Mouse (Mus musculus): ENCODE results near the gene Gm10382. TPM values are rescaled to one million over a fixed set of nuclear protein-coding genes. Genes with fewer than 3 reads are reported as not detected.
A peak's percentile ranks its signal among the peaks of the same experiment; 100 is the strongest.
"Not testable (repeated sequence)": the region's sequence is repeated elsewhere in the genome, so short reads cannot be mapped to it uniquely, and the experiment has no call there.

The Gm10382 gene
- polyA plus RNA-seq, 1 experiment, result not detected

GRCm38 (mm10) chr5:125407020-125407830 is 18.1 kb downstream of the Gm10382 start:
- Histone ChIP-seq H3K4me1 (ENCODE audit: control insufficient read depth, insufficient read depth, low read length) (peaks cover 20% of the 10 kb centered on the region), H3K4me3 (ENCODE audit: insufficient read depth, low read depth, low read length) (peak overlapping the region; percentile 60), H3K27ac (ENCODE audit: insufficient read depth, low read depth, low read length) (no peak overlapping the region)
- TF ChIP-seq POLR2A (IDR thresholded peaks at IDR 0.05; ENCODE audit: insufficient read depth, low read depth, low read length) (no peak), CTCF (IDR thresholded peaks at IDR 0.05; ENCODE audit: insufficient read depth, low read depth, low read length) (no peak)
- 57% methylated on average over 13 of the region's 13 CpGs for WGBS

- no peak overlapping the region for H3K27ac ChIP-seq (ENCODE audit: insufficient read depth, low read depth, low read length)
- TF ChIP-seq POLR2A (IDR thresholded peaks at IDR 0.05; ENCODE audit: insufficient read depth, low read depth, low read length) (no peak), CTCF (IDR thresholded peaks at IDR 0.05; ENCODE audit: insufficient read depth, low read depth, low read length) (no peak)
- peaks cover 20% of the 10 kb centered on the region for H3K4me1 ChIP-seq (ENCODE audit: control insufficient read depth, insufficient read depth, low read length)
- no peak overlapping the region for H3K4me3 ChIP-seq (ENCODE audit: insufficient read depth, low read depth, low read length)
- 83% methylated on average over 14 of the region's 14 CpGs for WGBS
These were observed 18.9 kb downstream of the Gm10382 start for GRCm38 (mm10) chr5:125407910-125408575.

- Histone ChIP-seq H3K4me1 (ENCODE audit: control insufficient read depth, insufficient read depth, low read length) (peaks cover 20% of the 10 kb centered on the region), H3K4me3 (ENCODE audit: insufficient read depth, low read depth, low read length) (no peak overlapping the region), H3K27ac (ENCODE audit: insufficient read depth, low read depth, low read length) (peak overlapping the region; percentile 41; the same call in 1 of the 2 replicates)
- 9% methylated on average over 13 of the region's 13 CpGs for WGBS
- no peak for TF ChIP-seq CTCF (IDR thresholded peaks at IDR 0.05; ENCODE audit: insufficient read depth, low read depth, low read length)
- no peak for TF ChIP-seq POLR2A (IDR thresholded peaks at IDR 0.05; ENCODE audit: insufficient read depth, low read depth, low read length)
These were observed 19.7 kb downstream of the Gm10382 start for GRCm38 (mm10) chr5:125408842-125409241.

GRCm38 (mm10) chr5:125409348-125410090 is 20.4 kb downstream of the Gm10382 start:
- Histone ChIP-seq H3K4me1 (ENCODE audit: control insufficient read depth, insufficient read depth, low read length) (peaks cover 19% of the 10 kb centered on the region), H3K27ac (ENCODE audit: insufficient read depth, low read depth, low read length) (peak overlapping the region; percentile 41; the same call in 1 of the 2 replicates), H3K4me3 (ENCODE audit: insufficient read depth, low read depth, low read length) (no peak overlapping the region)
- 30% methylated on average over 20 of the region's 20 CpGs for WGBS
- TF ChIP-seq CTCF (IDR thresholded peaks at IDR 0.05; ENCODE audit: insufficient read depth, low read depth, low read length) (no peak), POLR2A (IDR thresholded peaks at IDR 0.05; ENCODE audit: insufficient read depth, low read depth, low read length) (no peak)

- WGBS, result 59% methylated on average over 5 of the region's 5 CpGs
- TF ChIP-seq POLR2A (IDR thresholded peaks at IDR 0.05; ENCODE audit: insufficient read depth, low read depth, low read length), result no peak
- TF ChIP-seq CTCF (IDR thresholded peaks at IDR 0.05; ENCODE audit: insufficient read depth, low read depth, low read length), result no peak
- H3K27ac ChIP-seq (ENCODE audit: insufficient read depth, low read depth, low read length), result no peak overlapping the region
- no peak overlapping the region for H3K4me3 ChIP-seq (ENCODE audit: insufficient read depth, low read depth, low read length)
- H3K4me1 ChIP-seq (ENCODE audit: control insufficient read depth, insufficient read depth, low read length), result peaks cover 8% of the 10 kb centered on the region
These were observed 22.9 kb downstream of the Gm10382 start for GRCm38 (mm10) chr5:125411972-125412530.

- H3K4me1 ChIP-seq (ENCODE audit: control insufficient read depth, insufficient read depth, low read length); H3K27ac ChIP-seq (ENCODE audit: insufficient read depth, low read depth, low read length); H3K4me3 ChIP-seq (ENCODE audit: insufficient read depth, low read depth, low read length): not testable (repeated sequence)
- WGBS, result 87% methylated on average over 8 of the region's 8 CpGs
These were observed 23.4 kb downstream of the Gm10382 start for GRCm38 (mm10) chr5:125412536-125412935.

GRCm38 (mm10) chr5:125413763-125414162 is 24.6 kb downstream of the Gm10382 start:
- TF ChIP-seq POLR2A (IDR thresholded peaks at IDR 0.05; ENCODE audit: insufficient read depth, low read depth, low read length) (no peak), CTCF (IDR thresholded peaks at IDR 0.05; ENCODE audit: insufficient read depth, low read depth, low read length) (no peak)
- H3K4me1 ChIP-seq (ENCODE audit: control insufficient read depth, insufficient read depth, low read length), result no peaks in the 10 kb centered on the region
- WGBS, result 51% methylated on average over 4 of the region's 4 CpGs
- no peak overlapping the region; the same call in 1 of the 2 replicates for H3K27ac ChIP-seq (ENCODE audit: insufficient read depth, low read depth, low read length)
- no peak overlapping the region for H3K4me3 ChIP-seq (ENCODE audit: insufficient read depth, low read depth, low read length)

GRCm38 (mm10) chr5:125416183-125416582 is 27.1 kb downstream of the Gm10382 start:
- Histone ChIP-seq H3K27ac (ENCODE audit: insufficient read depth, low read depth, low read length) (no peak overlapping the region), H3K4me1 (ENCODE audit: control insufficient read depth, insufficient read depth, low read length) (no peaks in the 10 kb centered on the region), H3K4me3 (ENCODE audit: insufficient read depth, low read depth, low read length) (no peak overlapping the region)
- WGBS, result 95% methylated on average over 8 of the region's 8 CpGs
- no peak for TF ChIP-seq POLR2A (IDR thresholded peaks at IDR 0.05; ENCODE audit: insufficient read depth, low read depth, low read length)

All from olfactory bulb, adult 2 months (tissue).